Mouse (Mus musculus) hindbrain, embryonic 14.5 days (tissue): ENCODE results near the gene Btnl2. TPM values are rescaled to one million over a fixed set of nuclear protein-coding genes. Genes with fewer than 3 reads are reported as not detected.

ENCODE experiments used
- polyA plus RNA-seq: library from polyadenylated mRNA; unstranded; fragments of >200 nt; fragmentation: Nextera tagmentation; extraction: Ambion mirVana; gene quantifications from 2 replicates; pipeline ENCODE4 v1.2.1, GENCODE M21; 2014

The Btnl2 gene
- polyA plus RNA-seq, 1 experiment from 2014 or later = not detected

Other genes starting within 250 kb of the Btnl2 start
- gene H2-DMa, start 235.3 kb upstream of the Btnl2 start, polyA plus RNA-seq = 19.2 and 20.2 TPM in 2 replicates
- 133 and 136 TPM in 2 replicates for gene Brd2, start 232.2 kb upstream of the Btnl2 start, polyA plus RNA-seq
- gene H2-DMb2, start 211.5 kb upstream of the Btnl2 start, polyA plus RNA-seq = 0.16 TPM in 1 of 2 replicates, not detected in the other
- gene H2-DMb1, start 201.8 kb upstream of the Btnl2 start, polyA plus RNA-seq = 0.72 and 0.76 TPM in 2 replicates
- gene Tap1, start 167.3 kb upstream of the Btnl2 start, polyA plus RNA-seq = 2.2 and 2.6 TPM in 2 replicates
- 0.95 and 1.2 TPM in 2 replicates for gene Psmb9, start 167.1 kb upstream of the Btnl2 start, polyA plus RNA-seq
- gene Psmb8, start 157.1 kb upstream of the Btnl2 start, polyA plus RNA-seq = 3.6 and 3.8 TPM in 2 replicates
- gene Tap2, start 151.3 kb upstream of the Btnl2 start, polyA plus RNA-seq = 0.72 and 1.6 TPM in 2 replicates
- gene H2-Ob, start 115.9 kb upstream of the Btnl2 start, polyA plus RNA-seq = not detected in 2 replicates
- 0.80 and 1.8 TPM in 2 replicates for gene H2-Ab1, start 97.1 kb upstream of the Btnl2 start, polyA plus RNA-seq
- gene H2-Aa, start 67.0 kb upstream of the Btnl2 start, polyA plus RNA-seq = 0.31 and 0.58 TPM in 2 replicates
- gene H2-Eb1, start 49.0 kb upstream of the Btnl2 start, polyA plus RNA-seq = 3.9 and 4.2 TPM in 2 replicates
- gene H2-Eb2, start 29.2 kb upstream of the Btnl2 start, polyA plus RNA-seq = 0.12 and 0.35 TPM in 2 replicates
- not detected in 2 replicates for gene Btnl1, start 22.3 kb downstream of the Btnl2 start, polyA plus RNA-seq
- 4.2 and 5.6 TPM in 2 replicates for gene BC051142, start 44.0 kb downstream of the Btnl2 start, polyA plus RNA-seq
- gene Btnl4, start 122.5 kb downstream of the Btnl2 start, polyA plus RNA-seq = not detected in 2 replicates
- not detected in 2 replicates for gene Btnl6, start 162.5 kb downstream of the Btnl2 start, polyA plus RNA-seq
- gene Notch4, start 209.4 kb downstream of the Btnl2 start, polyA plus RNA-seq = 11.1 and 12.1 TPM in 2 replicates
- gene Gpsm3, start 235.0 kb downstream of the Btnl2 start, polyA plus RNA-seq = 4.2 and 4.7 TPM in 2 replicates
- 7.1 and 10.5 TPM in 2 replicates for gene Pbx2, start 236.4 kb downstream of the Btnl2 start, polyA plus RNA-seq
- 1.1 and 1.4 TPM in 2 replicates for gene Ager, start 243.0 kb downstream of the Btnl2 start, polyA plus RNA-seq
- 196 and 211 TPM in 2 replicates for gene Rnf5, start 248.9 kb downstream of the Btnl2 start, polyA plus RNA-seq
- 123 and 126 TPM in 2 replicates for gene Agpat1, start 249.4 kb downstream of the Btnl2 start, polyA plus RNA-seq